Mouse (Mus musculus): ENCODE measurements around the gene Tor1aip2. TPM values are rescaled to one million over a fixed set of nuclear protein-coding genes. Genes with fewer than 3 reads are reported as not detected.

Tor1aip2 gene
- polyA plus RNA-seq, 1 experiment from 2014 or later, result 112 TPM

DNA sequence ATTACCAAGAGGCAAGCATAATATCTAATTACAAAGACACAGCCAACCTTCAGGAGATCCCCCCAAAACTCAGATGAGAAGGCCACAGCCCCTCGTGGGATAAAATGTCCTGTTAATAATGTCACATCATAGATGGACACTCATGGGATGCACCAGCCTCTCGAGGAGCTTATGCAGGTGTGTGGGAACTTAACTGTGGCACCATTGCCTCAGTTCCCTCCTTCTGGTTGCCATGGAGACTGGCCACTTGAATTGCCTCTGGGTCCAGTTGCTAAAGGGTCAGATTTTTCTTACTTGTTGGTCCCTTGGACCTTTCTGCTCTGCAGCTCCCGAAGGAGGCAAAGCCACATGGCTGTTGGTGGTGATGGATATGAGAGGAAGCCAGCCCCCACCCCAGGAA is 42.5 kb downstream of the Tor1aip2 start:
- Histone ChIP-seq H3K4me3 (ENCODE audit: low read depth, low read length) (no peak overlapping the region), H3K27ac (ENCODE audit: low read depth, low read length) (no peak overlapping the region), H3K9me3 (ENCODE audit: control insufficient read depth, low read length) (no peaks in the 10 kb centered on the region), H3K9ac (ENCODE audit: low read length) (no peak overlapping the region), H3K4me1 (replicated peaks; ENCODE audit: control insufficient read depth, insufficient read depth, low read length) (no peaks in the 10 kb centered on the region), H3K27me3 (ENCODE audit: control insufficient read depth, insufficient read depth, low read length) (no peaks in the 10 kb centered on the region), H3K4me2 (ENCODE audit: low read depth, low read length, severe bottlenecking) (no peak overlapping the region), H3K36me3 (ENCODE audit: control insufficient read depth, insufficient read depth, low read length) (no peaks in the 10 kb centered on the region)
- DNase-seq (ENCODE audit: low spot score), result peak; percentile 4
- WGBS, result 69% methylated on average over 3 of the region's 3 CpGs
- no peak for ATAC-seq (replicated peaks; ENCODE audit: low FRiP score)

GRCm38 (mm10) chr1:156084603-156085002 is 49.4 kb downstream of the Tor1aip2 start:
- ATAC-seq (replicated peaks; ENCODE audit: low FRiP score) (no peak), DNase-seq (ENCODE audit: low spot score) (no peak)
- no peak overlapping the region for H3K27ac ChIP-seq (ENCODE audit: low read depth, low read length)
- no peak overlapping the region for H3K4me2 ChIP-seq (ENCODE audit: low read depth, low read length, severe bottlenecking)
- no peaks in the 10 kb centered on the region for H3K36me3 ChIP-seq (ENCODE audit: control insufficient read depth, insufficient read depth, low read length)
- 58% methylated on average over 3 of the region's 3 CpGs for WGBS
- no peaks in the 10 kb centered on the region for H3K9me3 ChIP-seq (ENCODE audit: control insufficient read depth, low read length)
- H3K27me3 ChIP-seq (ENCODE audit: control insufficient read depth, insufficient read depth, low read length), result no peaks in the 10 kb centered on the region
- H3K4me3 ChIP-seq (ENCODE audit: low read depth, low read length), result no peak overlapping the region
- no peak overlapping the region for H3K9ac ChIP-seq (ENCODE audit: low read length)
- H3K4me1 ChIP-seq (replicated peaks; ENCODE audit: control insufficient read depth, insufficient read depth, low read length), result no peaks in the 10 kb centered on the region

DNA sequence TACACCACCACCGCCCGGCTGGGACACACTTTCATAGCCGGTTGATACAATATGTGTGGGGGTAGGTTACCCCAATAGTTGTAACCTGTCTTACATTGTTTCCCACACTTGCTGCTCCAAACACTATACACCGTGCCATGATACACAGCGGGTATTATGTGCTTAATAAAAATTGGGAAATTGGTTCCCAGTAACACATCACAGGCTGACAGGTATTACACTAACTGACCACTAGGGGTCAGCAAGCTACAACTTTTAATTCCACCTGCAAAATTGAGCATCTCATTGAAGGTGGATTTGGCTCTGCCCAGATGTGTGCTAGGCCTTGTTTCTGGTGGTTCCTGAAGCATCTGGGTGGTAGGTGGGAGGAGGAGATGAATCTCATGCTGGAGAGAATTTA is 50.6 kb downstream of the Tor1aip2 start:
- H3K4me2 ChIP-seq (ENCODE audit: low read depth, low read length, severe bottlenecking), result no peak overlapping the region
- WGBS, result 65% methylated on average over 5 of the region's 5 CpGs
- H3K27ac ChIP-seq (ENCODE audit: low read depth, low read length), result no peak overlapping the region
- H3K9ac ChIP-seq (ENCODE audit: low read length), result no peak overlapping the region
- H3K36me3 ChIP-seq (ENCODE audit: control insufficient read depth, insufficient read depth, low read length), result no peaks in the 10 kb centered on the region
- H3K27me3 ChIP-seq (ENCODE audit: control insufficient read depth, insufficient read depth, low read length), result no peaks in the 10 kb centered on the region
- H3K9me3 ChIP-seq (ENCODE audit: control insufficient read depth, low read length), result no peaks in the 10 kb centered on the region
- DNase-seq (ENCODE audit: low spot score), result peak; percentile 62
- ATAC-seq (replicated peaks; ENCODE audit: low FRiP score), result 0 out of 2 replicates have a peak, but pooled peaks have one; percentile 34
- H3K4me3 ChIP-seq (ENCODE audit: low read depth, low read length), result no peak overlapping the region
- H3K4me1 ChIP-seq (replicated peaks; ENCODE audit: control insufficient read depth, insufficient read depth, low read length), result 0 out of 2 replicates have a peak, but pooled peaks cover 2% of the 10 kb centered on the region

DNA sequence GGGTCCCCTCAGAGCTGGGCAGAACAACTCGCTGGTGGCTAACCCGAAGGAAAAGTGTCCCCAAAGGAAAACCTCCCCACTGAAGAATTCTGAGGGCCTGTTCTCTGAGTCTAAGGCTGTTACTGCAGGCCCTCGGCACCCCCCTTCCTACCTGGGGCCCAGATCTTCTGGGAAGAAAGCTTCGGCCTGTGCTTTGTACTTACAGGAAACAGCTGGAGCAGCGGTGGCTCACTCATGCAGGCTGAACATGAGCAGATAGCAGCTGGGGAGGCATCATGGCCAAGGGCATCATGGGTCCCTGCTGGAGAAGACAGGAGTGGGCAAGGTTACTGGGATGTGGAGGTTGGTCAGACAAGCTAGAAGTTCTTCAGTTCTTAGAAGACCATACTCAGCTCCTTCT is 52.4 kb downstream of the Tor1aip2 start:
- no peak overlapping the region for H3K9ac ChIP-seq (ENCODE audit: low read length)
- no peak overlapping the region for H3K4me3 ChIP-seq (ENCODE audit: low read depth, low read length)
- DNase-seq (ENCODE audit: low spot score), result no peak
- 0 out of 2 replicates have a peak, but pooled peaks cover 2% of the 10 kb centered on the region for H3K4me1 ChIP-seq (replicated peaks; ENCODE audit: control insufficient read depth, insufficient read depth, low read length)
- H3K27ac ChIP-seq (ENCODE audit: low read depth, low read length), result no peak overlapping the region
- no peak for ATAC-seq (replicated peaks; ENCODE audit: low FRiP score)
- no peak overlapping the region for H3K4me2 ChIP-seq (ENCODE audit: low read depth, low read length, severe bottlenecking)
- H3K36me3 ChIP-seq (ENCODE audit: control insufficient read depth, insufficient read depth, low read length), result no peaks in the 10 kb centered on the region
- H3K27me3 ChIP-seq (ENCODE audit: control insufficient read depth, insufficient read depth, low read length), result no peaks in the 10 kb centered on the region
- WGBS, result 86% methylated on average over 5 of the region's 5 CpGs
- H3K9me3 ChIP-seq (ENCODE audit: control insufficient read depth, low read length), result no peaks in the 10 kb centered on the region

DNA sequence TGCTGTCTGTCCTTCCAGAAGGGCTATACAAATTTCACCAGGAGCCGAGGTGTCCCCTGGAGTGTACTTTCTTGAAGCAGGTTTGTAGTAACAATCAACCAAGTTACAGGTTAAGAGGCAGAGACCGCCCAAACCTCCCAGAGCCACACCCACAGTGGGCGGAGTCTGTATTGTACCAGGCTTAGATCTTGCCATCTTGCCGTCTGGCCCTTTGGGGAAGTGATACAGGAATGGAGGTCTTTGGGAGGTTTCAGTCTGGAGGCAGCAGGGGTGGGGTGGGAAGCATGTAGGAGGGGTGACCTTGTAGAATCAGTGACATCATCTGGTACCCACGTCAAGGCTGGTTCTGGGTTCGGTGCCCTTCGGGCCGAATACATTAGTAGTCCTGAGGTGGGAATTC is 54.4 kb downstream of the Tor1aip2 start:
- Histone ChIP-seq H3K9me3 (ENCODE audit: control insufficient read depth, low read length) (no peaks in the 10 kb centered on the region), H3K4me2 (ENCODE audit: low read depth, low read length, severe bottlenecking) (no peak overlapping the region), H3K4me1 (replicated peaks; ENCODE audit: control insufficient read depth, insufficient read depth, low read length) (0 out of 2 replicates have a peak, but pooled peaks cover 2% of the 10 kb centered on the region), H3K27ac (ENCODE audit: low read depth, low read length) (no peak overlapping the region), H3K9ac (ENCODE audit: low read length) (no peak overlapping the region), H3K4me3 (ENCODE audit: low read depth, low read length) (no peak overlapping the region), H3K36me3 (ENCODE audit: control insufficient read depth, insufficient read depth, low read length) (no peaks in the 10 kb centered on the region), H3K27me3 (ENCODE audit: control insufficient read depth, insufficient read depth, low read length) (no peaks in the 10 kb centered on the region)
- 63% methylated on average over 8 of the region's 8 CpGs for WGBS
- peak; percentile 62 for ATAC-seq (replicated peaks; ENCODE audit: low FRiP score)
- DNase-seq (ENCODE audit: low spot score), result no peak

GRCm38 (mm10) chr1:156090042-156090441 is 54.8 kb downstream of the Tor1aip2 start:
- 49% methylated on average over 4 of the region's 4 CpGs for WGBS
- no peaks in the 10 kb centered on the region for H3K36me3 ChIP-seq (ENCODE audit: control insufficient read depth, insufficient read depth, low read length)
- H3K4me3 ChIP-seq (ENCODE audit: low read depth, low read length), result no peak overlapping the region
- H3K4me2 ChIP-seq (ENCODE audit: low read depth, low read length, severe bottlenecking), result no peak overlapping the region
- H3K27me3 ChIP-seq (ENCODE audit: control insufficient read depth, insufficient read depth, low read length), result no peaks in the 10 kb centered on the region
- no peak overlapping the region for H3K27ac ChIP-seq (ENCODE audit: low read depth, low read length)
- no peak overlapping the region for H3K9ac ChIP-seq (ENCODE audit: low read length)
- ATAC-seq (replicated peaks; ENCODE audit: low FRiP score) (peak; percentile 64), DNase-seq (ENCODE audit: low spot score) (peak; percentile 64)
- 0 out of 2 replicates have a peak, but pooled peaks cover 2% of the 10 kb centered on the region for H3K4me1 ChIP-seq (replicated peaks; ENCODE audit: control insufficient read depth, insufficient read depth, low read length)
- H3K9me3 ChIP-seq (ENCODE audit: control insufficient read depth, low read length), result no peaks in the 10 kb centered on the region

GRCm38 (mm10) chr1:156091811-156092210 is 56.6 kb downstream of the Tor1aip2 start:
- Histone ChIP-seq H3K27ac (ENCODE audit: low read depth, low read length) (no peak overlapping the region), H3K4me3 (ENCODE audit: low read depth, low read length) (no peak overlapping the region), H3K27me3 (ENCODE audit: control insufficient read depth, insufficient read depth, low read length) (no peaks in the 10 kb centered on the region), H3K36me3 (ENCODE audit: control insufficient read depth, insufficient read depth, low read length) (no peaks in the 10 kb centered on the region), H3K9ac (ENCODE audit: low read length) (no peak overlapping the region), H3K9me3 (ENCODE audit: control insufficient read depth, low read length) (no peaks in the 10 kb centered on the region), H3K4me2 (ENCODE audit: low read depth, low read length, severe bottlenecking) (no peak overlapping the region), H3K4me1 (replicated peaks; ENCODE audit: control insufficient read depth, insufficient read depth, low read length) (0 out of 2 replicates have a peak, but pooled peaks cover 2% of the 10 kb centered on the region)
- ATAC-seq (replicated peaks; ENCODE audit: low FRiP score), result no peak
- WGBS, result 92% methylated on average over 4 of the region's 4 CpGs
- no peak for DNase-seq (ENCODE audit: low spot score)

DNA sequence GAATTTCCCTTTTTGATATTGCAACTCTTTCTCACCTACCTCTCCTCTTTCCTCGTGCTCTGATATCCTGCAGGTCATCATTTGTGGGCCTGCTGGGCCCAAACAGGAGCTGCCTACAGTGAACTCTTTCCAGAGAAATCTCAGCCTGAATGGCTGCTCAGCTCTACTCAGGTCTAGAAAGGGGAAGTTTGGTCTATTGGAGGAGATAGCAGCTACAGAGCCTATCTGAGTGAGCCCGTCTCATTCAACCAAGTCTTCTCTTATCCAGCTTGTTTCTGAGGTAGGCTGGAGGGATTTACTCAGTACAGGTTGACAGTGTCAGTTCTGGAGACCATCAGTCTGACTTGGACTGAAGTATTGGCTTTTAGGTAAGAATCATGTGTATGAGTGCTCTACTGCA is 68.6 kb downstream of the Tor1aip2 start:
- no peak overlapping the region for H3K4me3 ChIP-seq (ENCODE audit: low read depth, low read length)
- H3K36me3 ChIP-seq (ENCODE audit: control insufficient read depth, insufficient read depth, low read length), result no peaks in the 10 kb centered on the region
- peaks cover 2% of the 10 kb centered on the region; the same call in 1 of the 2 replicates for H3K9me3 ChIP-seq (ENCODE audit: control insufficient read depth, low read length)
- no peak for ATAC-seq (replicated peaks; ENCODE audit: low FRiP score)
- H3K27ac ChIP-seq (ENCODE audit: low read depth, low read length), result no peak overlapping the region
- no peak overlapping the region for H3K9ac ChIP-seq (ENCODE audit: low read length)
- H3K27me3 ChIP-seq (ENCODE audit: control insufficient read depth, insufficient read depth, low read length), result no peaks in the 10 kb centered on the region
- WGBS, result 90% methylated on average over 2 of the region's 2 CpGs
- DNase-seq (ENCODE audit: low spot score), result no peak
- H3K4me1 ChIP-seq (replicated peaks; ENCODE audit: control insufficient read depth, insufficient read depth, low read length), result peaks cover under 1% of the 10 kb centered on the region; the same call in 1 of the 2 replicates
- H3K4me2 ChIP-seq (ENCODE audit: low read depth, low read length, severe bottlenecking), result no peak overlapping the region

- Histone ChIP-seq H3K27ac (ENCODE audit: low read depth, low read length) (no peak overlapping the region), H3K9ac (ENCODE audit: low read length) (no peak overlapping the region), H3K36me3 (ENCODE audit: control insufficient read depth, insufficient read depth, low read length) (no peaks in the 10 kb centered on the region), H3K27me3 (ENCODE audit: control insufficient read depth, insufficient read depth, low read length) (no peaks in the 10 kb centered on the region), H3K4me2 (ENCODE audit: low read depth, low read length, severe bottlenecking) (no peak overlapping the region), H3K4me3 (ENCODE audit: low read depth, low read length) (no peak overlapping the region), H3K4me1 (replicated peaks; ENCODE audit: control insufficient read depth, insufficient read depth, low read length) (peaks cover 3% of the 10 kb centered on the region; the same call in 1 of the 2 replicates), H3K9me3 (ENCODE audit: control insufficient read depth, low read length) (no peaks in the 10 kb centered on the region; the same call in 1 of the 2 replicates)
- DNase-seq (ENCODE audit: low spot score) (no peak), ATAC-seq (replicated peaks; ENCODE audit: low FRiP score) (no peak)
- 82% methylated on average over 2 of the region's 2 CpGs for WGBS
Measured at GRCm38 (mm10) chr1:156105381-156105780, 70.2 kb downstream of the Tor1aip2 start.

Data from forebrain, embryonic 11.5 days (tissue).